Mouse (Mus musculus) midbrain, embryonic 16.5 days (tissue): ENCODE measurements around the gene Apol7b. TPM values are rescaled to one million over a fixed set of nuclear protein-coding genes. Genes with fewer than 3 reads are reported as not detected.
"Not testable (repeated sequence)": the region's sequence is repeated elsewhere in the genome, so short reads cannot be mapped to it uniquely, and the experiment has no call there.

Experiments used
- ATAC-seq: fragments of 200-750 bp; cut with Nextera tagmentation; 2 replicates; pipeline ENCODE4 v1.8.0; 2017; ENCODE audit warnings: moderate TSS enrichment
- H3K27ac ChIP-seq: fragments of 300-500 bp; sonication (generic); 2 replicates; pipeline ENCODE4 v1.5.1; 2014; ENCODE audit warnings: mild to moderate bottlenecking, low read length, mixed read lengths
- H3K27me3 ChIP-seq: fragments of 300-500 bp; sonication (generic); 2 replicates; pipeline ENCODE4 v1.6.1; 2014; ENCODE audit warnings: low read depth, low read length, mixed read lengths; ENCODE audit not compliant: control insufficient read depth, insufficient read depth
- H3K36me3 ChIP-seq: fragments of 300-500 bp; sonication (generic); 2 replicates; pipeline ENCODE4 v1.6.1; 2014; ENCODE audit warnings: mild to moderate bottlenecking, low read length, moderate library complexity, mixed read lengths; ENCODE audit not compliant: control insufficient read depth, insufficient read depth
- H3K4me1 ChIP-seq: fragments of 300-500 bp; sonication (generic); 2 replicates; pipeline ENCODE4 v1.6.1; 2014; ENCODE audit warnings: mild to moderate bottlenecking, low read length, mixed read lengths; ENCODE audit not compliant: control insufficient read depth, insufficient read depth
- H3K4me2 ChIP-seq: fragments of 300-500 bp; sonication (generic); 2 replicates; pipeline ENCODE4 v1.6.1; 2014; ENCODE audit warnings: mild to moderate bottlenecking, low read length, mixed read lengths
- H3K4me3 ChIP-seq: fragments of 300-500 bp; sonication (generic); 2 replicates; pipeline ENCODE4 v1.5.1; 2014; ENCODE audit warnings: low read depth, mild to moderate bottlenecking, low read length, moderate library complexity, mixed read lengths
- H3K9ac ChIP-seq: fragments of 300-500 bp; sonication (generic); 2 replicates; pipeline ENCODE4 v1.6.1; 2014; ENCODE audit warnings: low read depth, low read length, mixed read lengths
- H3K9me3 ChIP-seq: fragments of 300-500 bp; sonication (generic); replicated peaks from 2 replicates; pipeline ENCODE4 v1.6.1; 2014; ENCODE audit warnings: mild to moderate bottlenecking, low read length, mixed read lengths; ENCODE audit not compliant: control insufficient read depth, poor library complexity, severe bottlenecking
- WGBS: fragments of 180-500 bp; shearing (Covaris S2); extraction: QIAGEN DNeasy Blood & Tissue Kit; methylation state at CpG from one replicate; pipeline ENCODE4 v1.1.7; 2014; 5-methylcytosine and 5-hydroxymethylcytosine counted together
- polyA plus RNA-seq: library from polyadenylated mRNA; unstranded; fragments of >200 nt; fragmentation: Nextera tagmentation; extraction: Ambion mirVana; gene quantifications from 2 replicates; pipeline ENCODE4 v1.2.1, GENCODE M21; 2015

The Apol7b gene
- polyA plus RNA-seq, 1 experiment from 2014 or later = not detected

DNA sequence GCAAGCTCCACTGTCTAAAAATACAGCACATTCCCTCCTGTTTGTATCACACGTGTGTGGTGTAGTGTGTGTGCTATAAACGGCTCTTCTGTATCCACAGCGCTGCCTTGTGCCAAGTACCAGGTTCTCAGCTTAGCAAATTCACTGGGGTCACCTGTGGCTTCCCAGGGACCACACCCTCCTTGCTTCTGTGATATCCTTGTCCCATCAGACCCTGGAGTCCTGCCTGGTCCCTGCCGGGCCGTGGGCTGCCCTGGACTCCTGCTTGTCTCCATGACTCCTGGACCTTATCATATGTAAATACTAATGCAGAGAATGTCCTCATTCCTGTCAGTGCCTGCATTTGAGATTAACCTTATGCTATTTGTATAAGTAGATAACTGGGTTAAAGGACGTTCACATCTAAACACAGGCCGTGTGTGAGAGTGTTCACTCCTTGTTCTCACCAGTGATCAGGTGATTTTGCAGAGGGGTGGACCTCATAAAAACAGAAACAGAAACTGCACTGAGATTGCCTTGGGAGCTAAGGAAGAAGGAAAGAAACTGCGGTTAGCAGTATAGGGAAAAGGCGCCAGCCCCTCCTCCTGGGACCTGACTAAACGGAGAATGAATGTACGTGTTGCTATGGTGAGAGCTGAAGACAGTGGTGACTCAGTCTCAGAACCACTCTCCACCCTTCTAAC lies 49.7 kb downstream of the Apol7b start:
- 75% methylated on average over 11 of the region's 11 CpGs for WGBS
- H3K36me3 ChIP-seq, H3K4me1 ChIP-seq, H3K27me3 ChIP-seq, H3K4me3 ChIP-seq, H3K9me3 ChIP-seq, ATAC-seq, H3K4me2 ChIP-seq, H3K27ac ChIP-seq, H3K9ac ChIP-seq: not testable (repeated sequence)

DNA sequence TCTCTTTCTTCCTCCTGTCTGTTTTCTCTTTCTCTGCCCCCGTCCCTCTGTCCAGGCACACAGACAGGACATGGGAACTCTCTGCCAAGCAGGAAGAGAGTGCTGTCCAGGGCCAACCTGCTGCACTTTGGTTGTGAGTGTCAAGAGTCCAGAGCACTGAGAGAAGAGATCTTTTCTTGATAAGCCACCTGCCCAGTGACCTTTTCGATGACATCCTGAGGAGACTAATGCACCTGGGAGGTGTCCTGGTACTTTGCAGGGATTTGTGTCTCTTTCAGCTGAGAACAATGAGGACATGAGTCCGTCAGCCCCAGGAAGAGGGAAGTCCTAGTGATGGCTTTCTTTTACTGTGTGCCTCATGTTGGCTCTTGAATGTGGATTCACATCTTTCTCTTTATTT lies 53.5 kb downstream of the Apol7b start:
- not testable (repeated sequence) for H3K4me1 ChIP-seq, H3K9ac ChIP-seq, H3K27me3 ChIP-seq, H3K36me3 ChIP-seq, H3K9me3 ChIP-seq, ATAC-seq, H3K4me3 ChIP-seq, H3K4me2 ChIP-seq, H3K27ac ChIP-seq
- WGBS = 68% methylated on average over 3 of the region's 3 CpGs

DNA sequence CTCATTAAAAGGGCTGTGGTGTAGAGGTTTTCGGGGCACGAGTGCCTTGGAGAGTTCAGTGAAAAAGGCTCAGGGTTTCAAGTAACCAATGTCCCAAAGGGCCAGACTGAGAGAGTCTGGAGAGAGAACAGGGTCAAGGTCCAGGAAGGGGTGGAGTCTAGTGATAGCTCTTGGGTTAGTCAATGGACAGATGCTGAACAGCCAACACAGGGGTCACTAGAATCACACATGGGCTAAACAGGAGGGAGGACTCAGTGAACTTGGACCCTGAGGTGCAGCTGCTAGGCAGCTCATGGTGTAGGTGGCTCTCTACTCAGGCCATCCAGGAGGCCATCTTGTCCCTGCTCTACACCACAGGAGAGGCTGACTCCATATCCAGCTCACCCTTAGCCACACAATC lies 59.8 kb downstream of the Apol7b start:
- no peak for ATAC-seq
- Histone ChIP-seq H3K9ac (no peak overlapping the region), H3K36me3 (no peaks in the 10 kb centered on the region), H3K4me3 (no peak overlapping the region), H3K27me3 (no peaks in the 10 kb centered on the region), H3K4me2 (no peak overlapping the region), H3K4me1 (no peaks in the 10 kb centered on the region), H3K9me3 (no peaks in the 10 kb centered on the region), H3K27ac (no peak overlapping the region)
- WGBS = 94% methylated on average over 2 of the region's 2 CpGs

DNA sequence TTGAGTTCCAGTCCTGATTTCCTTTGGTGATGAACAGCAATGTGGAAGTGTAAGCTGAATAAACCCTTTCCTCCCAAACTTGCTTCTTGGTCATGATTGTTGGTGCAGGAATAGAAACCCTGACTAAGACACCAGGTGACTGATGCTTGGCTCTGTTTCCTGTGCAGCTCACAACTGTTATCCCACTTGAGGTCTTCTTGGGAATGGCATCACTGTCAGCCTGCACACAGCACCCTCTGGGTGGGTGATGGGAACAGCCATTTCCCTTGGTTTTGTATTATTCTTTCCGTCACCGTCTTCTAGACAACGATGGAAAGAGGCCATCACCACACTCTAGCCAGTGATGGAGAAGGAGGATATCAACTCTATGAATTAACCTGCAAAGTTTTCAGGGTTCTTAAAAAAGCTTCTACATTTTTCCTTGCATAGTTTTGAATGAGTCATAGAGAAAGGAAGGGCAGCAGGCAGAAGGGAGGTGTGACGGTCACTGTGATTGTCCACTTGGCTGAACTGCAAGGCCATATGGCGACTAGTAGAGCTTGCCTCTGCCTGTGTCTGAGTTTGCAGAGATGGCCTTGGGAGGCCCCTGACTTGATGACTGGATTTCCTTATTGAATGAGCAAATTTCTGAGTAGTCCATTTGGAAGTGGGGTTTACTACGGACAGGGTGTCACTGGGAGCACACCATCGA lies 62.8 kb downstream of the Apol7b start:
- H3K36me3 ChIP-seq = no peaks in the 10 kb centered on the region
- H3K9me3 ChIP-seq = no peaks in the 10 kb centered on the region
- H3K9ac ChIP-seq = no peak overlapping the region
- 91% methylated on average over 7 of the region's 7 CpGs for WGBS
- no peak overlapping the region for H3K27ac ChIP-seq
- H3K27me3 ChIP-seq = no peaks in the 10 kb centered on the region
- no peak overlapping the region for H3K4me3 ChIP-seq
- no peaks in the 10 kb centered on the region for H3K4me1 ChIP-seq
- no peak overlapping the region for H3K4me2 ChIP-seq
- no peak for ATAC-seq

DNA sequence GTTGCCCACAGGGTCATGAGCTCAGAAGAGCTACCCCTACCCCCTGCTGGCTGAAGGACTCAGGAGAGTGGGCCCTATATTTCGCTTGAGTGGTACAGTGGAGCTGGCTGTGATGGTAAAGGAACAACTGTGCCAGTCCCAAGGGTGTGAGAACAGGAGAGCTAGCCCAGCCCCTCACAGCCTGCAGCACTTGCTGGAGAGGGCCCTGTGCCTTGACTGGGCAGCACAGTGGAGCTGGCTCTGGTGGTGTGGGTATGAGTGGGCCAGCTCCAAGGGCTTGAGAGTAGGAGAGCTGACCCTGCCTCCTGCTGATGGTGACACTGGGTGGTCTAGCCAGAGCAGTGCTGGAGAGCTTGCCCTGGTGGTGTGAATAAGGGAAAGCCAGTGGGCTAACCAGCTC lies 64.4 kb downstream of the Apol7b start:
- H3K9me3 ChIP-seq = no peaks in the 10 kb centered on the region
- no peak overlapping the region for H3K4me2 ChIP-seq
- no peak overlapping the region for H3K4me3 ChIP-seq
- H3K27ac ChIP-seq = no peak overlapping the region
- H3K9ac ChIP-seq = no peak overlapping the region
- no peaks in the 10 kb centered on the region for H3K4me1 ChIP-seq
- H3K27me3 ChIP-seq = no peaks in the 10 kb centered on the region
- 60% methylated on average over 1 of the region's 1 CpGs for WGBS
- no peak for ATAC-seq
- no peaks in the 10 kb centered on the region for H3K36me3 ChIP-seq

DNA sequence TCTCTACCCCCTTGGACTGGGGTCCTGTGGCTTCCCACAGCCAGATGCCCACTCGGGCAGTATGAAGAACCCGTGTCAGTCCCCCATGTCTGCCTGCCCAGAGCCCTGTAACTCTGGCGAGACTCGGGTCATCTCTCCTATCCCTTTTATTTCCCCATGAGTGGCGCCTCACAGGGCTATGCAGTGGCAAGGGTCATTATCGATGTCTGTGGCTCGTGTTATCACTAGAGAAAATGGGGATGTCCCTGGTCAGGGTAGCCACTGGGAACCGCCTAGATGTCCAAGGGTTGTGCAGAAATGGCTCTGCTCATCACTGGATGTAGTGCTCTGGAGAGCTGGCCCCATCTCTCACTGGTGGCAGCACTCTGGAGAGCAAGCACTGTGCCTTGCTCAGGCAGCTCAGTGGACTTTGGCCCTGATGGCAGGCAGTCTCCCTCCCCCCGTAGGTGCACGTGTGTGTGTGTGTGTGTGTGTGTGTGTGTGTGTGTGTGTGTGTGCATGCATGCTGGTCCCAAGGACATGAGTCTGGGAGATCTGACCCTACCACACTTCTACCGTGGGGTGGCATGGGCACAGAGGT lies 64.9 kb downstream of the Apol7b start:
- H3K4me3 ChIP-seq = no peak overlapping the region
- 94% methylated on average over 9 of the region's 11 CpGs for WGBS
- no peak overlapping the region for H3K4me2 ChIP-seq
- no peaks in the 10 kb centered on the region for H3K27me3 ChIP-seq
- no peaks in the 10 kb centered on the region for H3K36me3 ChIP-seq
- no peak overlapping the region for H3K9ac ChIP-seq
- H3K4me1 ChIP-seq = no peaks in the 10 kb centered on the region
- no peaks in the 10 kb centered on the region for H3K9me3 ChIP-seq
- ATAC-seq = no peak
- H3K27ac ChIP-seq = no peak overlapping the region

DNA sequence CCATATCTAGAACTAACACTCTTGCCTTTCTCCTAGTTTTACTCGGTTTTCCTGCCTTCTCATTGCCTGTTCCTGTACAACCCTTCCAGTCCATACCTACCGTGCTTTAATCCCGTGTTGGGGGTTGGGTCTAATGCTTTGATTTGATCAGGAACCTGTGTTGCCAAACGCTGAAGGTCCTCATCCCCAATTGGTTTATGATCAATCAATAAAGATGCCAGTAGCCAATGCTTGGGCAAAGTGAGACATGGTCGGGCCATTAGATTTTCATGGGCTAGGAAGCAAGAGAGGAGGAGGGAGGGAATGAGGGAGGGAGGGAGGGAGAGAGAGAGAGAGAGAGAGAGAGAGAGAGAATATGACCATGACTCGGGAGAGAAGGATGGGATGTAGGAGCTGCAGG lies 65.8 kb downstream of the Apol7b start:
- Histone ChIP-seq H3K4me3 (no peak overlapping the region), H3K4me2 (no peak overlapping the region), H3K27ac (no peak overlapping the region), H3K9ac (no peak overlapping the region), H3K4me1 (no peaks in the 10 kb centered on the region), H3K9me3 (no peaks in the 10 kb centered on the region), H3K36me3 (no peaks in the 10 kb centered on the region), H3K27me3 (no peaks in the 10 kb centered on the region)
- no peak for ATAC-seq
- 79% methylated on average over 6 of the region's 6 CpGs for WGBS

DNA sequence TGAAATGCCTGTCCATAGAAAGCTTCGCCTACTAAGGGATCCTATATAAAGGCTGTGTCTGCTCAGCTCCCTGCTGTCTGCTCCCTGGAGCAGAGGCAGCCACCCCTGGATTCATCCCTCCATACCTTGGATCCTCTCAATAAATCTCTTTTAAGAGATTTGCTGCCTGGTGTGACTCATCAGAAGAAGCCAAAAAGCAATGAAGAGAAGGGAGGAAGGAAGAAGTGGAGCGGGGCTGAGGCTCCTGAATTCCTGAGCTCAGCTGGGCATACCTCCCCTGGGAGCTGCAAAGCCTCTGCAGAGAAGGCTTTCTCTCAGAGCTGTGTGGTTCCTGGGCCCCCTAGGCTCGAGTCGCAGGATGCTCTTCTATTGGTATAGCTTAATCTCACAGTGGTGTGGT lies 67.4 kb downstream of the Apol7b start:
- H3K9ac ChIP-seq = no peak overlapping the region
- H3K27me3 ChIP-seq = no peaks in the 10 kb centered on the region
- no peak overlapping the region for H3K4me3 ChIP-seq
- no peaks in the 10 kb centered on the region for H3K4me1 ChIP-seq
- no peak for ATAC-seq
- H3K27ac ChIP-seq = no peak overlapping the region
- no peaks in the 10 kb centered on the region for H3K36me3 ChIP-seq
- WGBS = 29% methylated on average over 4 of the region's 4 CpGs
- no peaks in the 10 kb centered on the region for H3K9me3 ChIP-seq
- H3K4me2 ChIP-seq = no peak overlapping the region

DNA sequence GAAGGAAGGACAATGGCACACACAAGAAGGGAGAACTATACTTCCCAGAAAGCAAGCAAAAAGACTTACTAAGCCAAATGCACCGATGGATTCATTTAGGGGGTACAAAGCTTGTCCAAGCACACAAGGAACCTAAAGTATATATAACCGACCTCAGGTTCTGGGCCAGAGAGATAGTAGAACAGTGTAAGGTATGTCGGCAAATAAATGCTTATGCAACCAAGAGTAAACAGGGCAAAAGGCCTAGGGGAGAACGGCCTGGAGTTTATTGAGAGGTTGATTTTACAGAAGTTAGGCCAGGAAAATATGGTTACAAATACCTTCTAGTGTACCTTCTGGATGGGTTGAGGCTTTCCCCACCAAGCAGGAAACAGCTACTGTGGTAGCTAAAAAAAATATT lies 69.9 kb downstream of the Apol7b start:
- Histone ChIP-seq H3K27me3 (no peaks in the 10 kb centered on the region), H3K27ac (no peak overlapping the region), H3K4me3 (no peak overlapping the region), H3K4me2 (no peak overlapping the region), H3K36me3 (no peaks in the 10 kb centered on the region), H3K9me3 (no peaks in the 10 kb centered on the region), H3K4me1 (no peaks in the 10 kb centered on the region), H3K9ac (no peak overlapping the region)
- ATAC-seq = no peak
- WGBS = 97% methylated on average over 4 of the region's 4 CpGs
